ENCODE assay signal across 25 mouse cellular contexts in the genomic region with DNA sequence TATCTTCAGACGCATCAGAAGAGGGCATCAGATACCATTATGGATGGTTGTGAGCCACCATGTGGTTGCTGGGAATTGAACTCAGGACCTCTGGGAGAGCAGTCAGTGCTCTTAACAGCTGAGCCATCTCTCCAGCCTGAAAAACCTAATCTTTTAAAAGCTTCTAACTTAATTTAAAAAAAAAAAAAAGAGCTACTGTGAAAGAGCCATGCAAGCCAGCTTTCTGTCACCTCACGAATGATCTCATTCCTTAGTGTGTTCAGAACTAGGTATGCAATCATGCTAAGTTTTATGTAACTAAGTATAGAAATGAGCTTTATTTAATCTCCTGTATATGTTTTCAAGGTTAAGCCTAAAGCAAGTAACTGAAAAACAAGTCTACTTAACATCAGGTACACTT. TPM values are rescaled to one million over a fixed set of nuclear protein-coding genes. Genes with fewer than 3 reads are reported as not detected.
DNase-seq lines count a peak whose midpoint lies in the region; ATAC-seq and TF ChIP-seq lines count a peak whose summit lies in the region.
"Had no signal": no experiment of that assay in that cellular context is flagged by ENCODE, and none has a peak within 500 bp of the region (broad histone marks: within the 10 kb centered on the region; RNA-seq: fewer than 3 reads in every experiment).

No protein-coding gene starts in this region.

- no peak overlapping the region for H3K4me2 ChIP-seq in kidney, embryonic 15.5 days

- H3K4me1 ChIP-seq in kidney, embryonic 15.5 days, result 0 out of 2 replicates have a peak, but pooled peaks cover 3% of the 10 kb centered on the region
- H3K4me1 ChIP-seq in MEL (ENCODE audit: control insufficient read depth in 1 of 2, insufficient read depth in 2 of 2, low read length in 2 of 2), result peaks cover 4 to 8% of the 10 kb centered on the region in 2 experiments

- TF ChIP-seq EP300 in MEL (IDR thresholded peaks at IDR 0.05; ENCODE audit: low read depth in 1 of 2, low read length in 2 of 2), result no peak

- no peaks in the 10 kb centered on the region for H3K9me3 ChIP-seq in kidney, embryonic 15.5 days (replicated peaks)
- H3K9me3 ChIP-seq in MEL (replicated peaks; ENCODE audit: insufficient read depth, low read length), result no peaks in the 10 kb centered on the region
- H3K9me3 ChIP-seq: G1E had no signal

- H3K9ac ChIP-seq in kidney, embryonic 15.5 days, result no peak overlapping the region
- no peak overlapping the region for H3K9ac ChIP-seq in MEL (ENCODE audit: control insufficient read depth, low read depth, low read length, poor library complexity, severe bottlenecking)

- no peak for TF ChIP-seq RAD21 in MEL (IDR thresholded peaks at IDR 0.05; ENCODE audit: low read depth, low read length)

- H3K27ac ChIP-seq in kidney, embryonic 15.5 days, result peak overlapping the region; percentile 32; the same call in 1 of the 2 replicates
- H3K27ac ChIP-seq in MEL (ENCODE audit: control insufficient read depth, low read depth, low read length), result no peak overlapping the region

- WGBS in kidney, embryonic 15.5 days, result 90% methylated on average over 2 of the region's 2 CpGs

- no peak for TF ChIP-seq CTCF in MEL (IDR thresholded peaks at IDR 0.05 in 2 of 3, conservative IDR thresholded peaks at IDR 0.05 in 1 of 3; ENCODE audit: control insufficient read depth in 1 of 3, insufficient read depth in 1 of 3, low read depth in 2 of 3, low read length in 3 of 3, poor library complexity in 1 of 3, severe bottlenecking in 1 of 3)

- no peak for DNase-seq in kidney, postnatal 4 days
- DNase-seq in 3T3-L1 (ENCODE audit: low read depth, low spot score), result peak; percentile 57
- DNase-seq in MEL (ENCODE audit: low read depth, low spot score), result no peak
- peak; percentile 52 for DNase-seq in MN1 (ENCODE audit: low spot score)
- DNase-seq in lung, postnatal 14 days, result no peak
- DNase-seq in adrenal gland, adult 2 months, result no peak
- DNase-seq: adrenal gland, adult 8-10 months; adrenal gland, postnatal 10 days; adrenal gland, postnatal 14 days; adrenal gland, postnatal 25 days; adrenal gland, postnatal 36 days; B cell, adult 2 months; cerebellum, adult 11 months; cerebellum, adult 11-12 months; cerebellum, adult 18-20 months; cerebellum, adult 2 months; cerebellum, adult 8-10 months; cerebellum, adult 9-10 months had no signal

- no peak for TF ChIP-seq POLR2A in MEL (IDR thresholded peaks at IDR 0.05; ENCODE audit: control insufficient read depth in 1 of 2, insufficient read depth in 1 of 2, low read depth in 1 of 2, low read length in 2 of 2, poor library complexity in 1 of 2)

- no peak for ATAC-seq in kidney, embryonic 15.5 days (replicated peaks; ENCODE audit: low FRiP score)
- ATAC-seq in inflammation-experienced regulatory T-cells, adult 6 months, result no peak
- ATAC-seq: activated CD4-positive, CD25-positive, alpha-beta regulatory T cell, adult 4 months; CD4-positive, CD25-positive, alpha-beta regulatory T cell, adult 4 months; Patski had no signal

- H3K4me3 ChIP-seq in kidney, embryonic 15.5 days (replicated peaks), result no peak overlapping the region
- H3K4me3 ChIP-seq in MEL (ENCODE audit: control insufficient read depth in 1 of 2, insufficient read depth in 1 of 2, low read depth in 2 of 2, low read length in 2 of 2), result no peak overlapping the region

- no peaks in the 10 kb centered on the region for H3K27me3 ChIP-seq in kidney, embryonic 15.5 days
- H3K27me3 ChIP-seq in MEL (ENCODE audit: control insufficient read depth in 1 of 2, insufficient read depth in 2 of 2, low read length in 2 of 2), result no peaks in the 10 kb centered on the region
- H3K27me3 ChIP-seq: CH12.LX, Patski had no signal

- no peaks in the 10 kb centered on the region for H3K79me2 ChIP-seq in MEL (ENCODE audit: control insufficient read depth, insufficient read depth, low read length, poor library complexity)

- H3K36me3 ChIP-seq in kidney, embryonic 15.5 days, result peaks cover 18% of the 10 kb centered on the region
- peaks cover 0 to 10% of the 10 kb centered on the region in 2 experiments; a peak in 2 of 4 replicates for H3K36me3 ChIP-seq in MEL (ENCODE audit: control insufficient read depth in 1 of 2, insufficient read depth in 2 of 2, low read length in 2 of 2)

TF ChIP-seq in MEL, 35 proteins besides CTCF, POLR2A, EP300 and RAD21:
- TF ChIP-seq E2F4 (IDR thresholded peaks at IDR 0.05; ENCODE audit: borderline replicate concordance, low read depth, low read length) (no peak), POLR2AphosphoS2 (IDR thresholded peaks at IDR 0.05; ENCODE audit: low read length) (no peak), TBP (IDR thresholded peaks at IDR 0.05; ENCODE audit: low read depth, low read length) (0 out of 2 replicates have a peak, but pooled peaks have one; percentile 31)

RNA-seq across cellular contexts. Expression of a gene that starts 8.4 kb away (rescaled TPM):
- 20.4 and 20.7 TPM in 2 replicates for polyA plus RNA-seq in kidney, embryonic 15.5 days (2015; fragmentation: Nextera tagmentation; extraction: Ambion mirVana)
- 28.1 and 32.5 TPM in 2 replicates for total RNA-seq in MEL (2012; rRNA removed)
- 10 to 100 TPM in 1 of 2 experiments, not detected in 1; 22.3 TPM for polyA plus RNA-seq in MEL (2012; ENCODE audit: insufficient read depth in 1 of 2, insufficient read length in 2 of 2, low read depth in 1 of 2, low replicate concordance in 2 of 2, missing spikeins in 1 of 2)
- 10 to 100 TPM; 34.0 to 79.5 TPM for total RNA-seq in adrenal gland, adult 2 months (2021)
- 35.2 and 36.8 TPM in 2 replicates for polyA plus RNA-seq in adrenal gland, adult 2 months (2012; rRNA removed)
- polyA plus RNA-seq in inflammation-experienced regulatory T-cells, adult 6 months (2017; shearing (Covaris generic)), result 1 to 10 TPM; 2.2 to 4.4 (median 4.3) TPM

RNA-seq across cellular contexts. Expression of a gene that starts 9.4 kb away (rescaled TPM):
- polyA plus RNA-seq in kidney, embryonic 15.5 days (2015; fragmentation: Nextera tagmentation; extraction: Ambion mirVana), result 6.3 and 6.8 TPM in 2 replicates
- total RNA-seq in MEL (2012; rRNA removed), result 4.4 and 4.9 TPM in 2 replicates
- 1 to 10 TPM in 1 of 2 experiments, not detected in 1; 8.5 TPM for polyA plus RNA-seq in MEL (2012; ENCODE audit: insufficient read depth in 1 of 2, insufficient read length in 2 of 2, low read depth in 1 of 2, low replicate concordance in 2 of 2, missing spikeins in 1 of 2)
- total RNA-seq in adrenal gland, adult 2 months (2021), result 1 to 10 TPM; 5.1 to 5.9 TPM
- 6.1 and 6.6 TPM in 2 replicates for polyA plus RNA-seq in adrenal gland, adult 2 months (2012; rRNA removed)
- polyA plus RNA-seq in inflammation-experienced regulatory T-cells, adult 6 months (2017; shearing (Covaris generic)), result 1 to 10 TPM; 4.6 to 6.0 (median 4.8) TPM

Comparison
In these comparisons a context has a peak if more than half of its experiments do, and no peak if none do; other contexts are left out.
1. DNase-seq: peak in 3T3-L1 (single experiment) and MN1 (single experiment); none in kidney, postnatal 4 days (0 of 2), MEL (single experiment), lung, postnatal 14 days (single experiment) and adrenal gland, adult 2 months (single experiment).